Mouse (Mus musculus) spleen, postnatal 4 days (tissue): ENCODE results near the gene Narfl.
A peak's percentile ranks its signal among the peaks of the same experiment; 100 is the strongest.
"Not testable (repeated sequence)": the region's sequence is repeated elsewhere in the genome, so short reads cannot be mapped to it uniquely, and the experiment has no call there.

Source experiments
- DNase-seq, 2 experiments: peaks; one replicate each; pipeline ENCODE4 v3.0.0; 2022; ENCODE audit warnings: low spot score in 2 of 2

Narfl gene

GRCm38 (mm10) chr17:25802825-25803517 lies 29.4 kb downstream of the Narfl start:
- DNase-seq = no peak

GRCm38 (mm10) chr17:25806507-25806906 lies 32.9 kb downstream of the Narfl start:
- DNase-seq = no peak

DNA sequence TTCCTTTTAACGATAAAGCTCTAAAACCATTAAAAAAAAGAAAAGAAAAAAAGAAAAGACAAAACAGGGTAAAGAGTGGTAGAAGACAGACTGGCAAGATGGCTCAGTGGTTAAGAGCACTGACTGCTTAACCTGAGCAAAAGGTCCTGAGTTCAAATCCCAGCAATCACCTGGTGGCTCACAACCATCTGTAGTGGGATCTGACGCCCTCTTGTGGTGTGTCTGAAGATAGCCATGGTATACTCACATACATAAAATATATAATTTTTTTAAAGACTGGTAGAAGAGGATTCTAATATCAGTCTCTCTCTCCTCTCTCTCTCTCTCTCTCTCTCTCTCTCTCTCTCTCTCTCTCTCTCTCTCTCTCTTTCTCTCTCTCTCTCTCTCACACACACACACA lies 33.9 kb downstream of the Narfl start:
- DNase-seq = not testable (repeated sequence)

GRCm38 (mm10) chr17:25808028-25808427 lies 34.5 kb downstream of the Narfl start:
- DNase-seq = no peak

GRCm38 (mm10) chr17:25808789-25809605 lies 35.4 kb downstream of the Narfl start, which contains the start of gene Fbxl16:
Gene Fbxl16, plus strand, starts transcription at chr17:25809085.
- DNase-seq = peak in 1 of 2 experiments; percentile 64

GRCm38 (mm10) chr17:25809606-25810340 lies 36.2 kb downstream of the Narfl start:
- DNase-seq = no peak

DNA sequence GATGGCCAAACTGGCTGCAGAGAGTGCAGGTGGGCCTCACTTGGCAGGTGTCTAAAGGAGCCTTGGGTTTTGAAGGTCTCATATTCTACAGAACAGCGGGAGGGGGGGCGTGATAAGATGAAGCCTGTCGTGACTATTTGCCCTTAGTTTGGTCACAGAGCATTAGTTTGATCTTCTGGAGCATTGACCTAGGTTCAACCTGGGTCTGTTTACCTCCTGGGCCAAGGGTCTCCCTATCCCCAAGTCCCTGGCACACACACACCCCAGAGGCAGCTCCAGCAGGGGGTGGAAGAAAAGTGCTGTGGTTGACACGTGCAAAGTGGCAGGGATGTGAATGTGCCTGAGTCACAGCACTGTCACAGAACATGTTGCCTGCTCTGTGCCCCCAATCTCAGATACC lies 37.3 kb downstream of the Narfl start:
- no peak for DNase-seq

DNA sequence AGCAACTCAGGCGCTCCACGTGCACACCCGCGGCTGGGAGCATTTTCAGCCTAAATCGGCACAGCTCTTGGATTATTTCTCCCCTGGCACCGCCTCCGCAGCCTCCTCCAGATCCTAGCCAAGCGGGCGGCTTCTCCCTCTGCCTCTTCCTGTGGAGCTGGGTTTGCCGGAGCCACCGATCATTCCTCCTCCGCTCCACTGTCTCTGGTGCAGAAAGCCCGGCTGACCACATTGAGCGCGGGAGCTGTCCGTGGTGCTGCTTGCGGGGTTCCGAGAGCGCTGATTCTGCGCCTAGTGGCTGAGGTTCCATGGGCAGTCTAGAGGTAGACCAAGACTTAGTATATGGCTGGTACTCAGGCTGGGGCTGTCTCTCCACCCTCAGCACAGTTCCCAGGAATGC lies 39.9 kb downstream of the Narfl start:
- peak; percentile 78 to 94 for DNase-seq

DNA sequence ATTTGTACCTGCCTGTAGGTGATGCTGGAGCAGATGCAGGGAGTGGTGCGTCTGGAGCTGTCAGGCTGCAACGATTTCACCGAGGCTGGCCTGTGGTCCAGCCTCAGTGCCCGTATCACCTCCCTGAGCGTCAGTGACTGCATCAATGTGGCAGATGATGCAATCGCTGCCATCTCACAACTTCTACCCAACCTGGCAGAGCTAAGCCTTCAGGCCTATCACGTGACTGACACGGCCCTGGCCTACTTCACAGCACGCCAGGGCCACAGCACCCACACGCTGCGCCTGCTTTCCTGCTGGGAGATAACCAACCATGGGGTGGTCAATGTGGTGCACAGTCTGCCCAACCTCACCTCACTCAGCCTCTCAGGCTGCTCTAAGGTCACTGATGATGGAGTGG lies 44.1 kb downstream of the Narfl start:
- DNase-seq = no peak

- peak; percentile 24 to 65 for DNase-seq
Measured at GRCm38 (mm10) chr17:25818851-25819780, 45.5 kb downstream of the Narfl start.

- DNase-seq = peak; percentile 77 to 84
Measured at GRCm38 (mm10) chr17:25823452-25823851, 49.9 kb downstream of the Narfl start, which contains the start of gene Wdr24. Gene Wdr24, plus strand, starts transcription at chr17:25823627.

DNA sequence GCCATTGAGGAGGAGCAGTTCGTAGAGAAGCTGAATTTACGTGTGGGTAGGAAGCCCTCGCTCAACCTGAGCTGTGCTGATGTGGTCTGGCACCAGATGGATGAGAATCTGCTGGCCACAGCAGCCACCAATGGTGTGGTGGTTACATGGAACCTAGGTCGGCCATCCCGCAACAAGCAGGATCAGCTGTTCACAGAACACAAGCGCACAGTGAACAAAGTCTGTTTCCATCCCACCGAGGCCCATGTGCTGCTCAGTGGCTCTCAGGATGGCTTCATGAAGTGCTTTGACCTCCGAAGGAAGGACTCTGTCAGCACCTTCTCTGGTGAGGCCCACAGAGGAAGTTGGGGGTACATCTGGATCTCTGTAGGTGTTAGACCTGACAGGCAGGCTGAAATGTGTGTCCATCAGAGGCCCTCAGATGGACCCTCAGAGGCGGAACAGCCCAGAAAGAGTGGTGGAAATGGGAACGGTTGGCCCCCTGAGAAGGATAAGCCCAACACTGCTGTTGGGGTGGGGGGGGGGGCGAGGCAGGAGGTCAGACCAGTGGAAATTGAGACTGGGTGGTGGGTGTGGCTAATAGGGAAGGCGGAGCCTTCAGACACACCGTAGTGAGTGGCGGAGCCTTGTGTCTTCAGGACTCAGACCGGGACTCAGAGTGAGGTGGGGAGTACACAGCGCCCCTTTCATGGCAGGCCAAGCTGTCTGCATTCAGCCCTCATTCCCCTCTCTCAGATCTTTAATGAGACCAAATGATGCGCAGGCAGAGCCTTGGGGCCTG lies 51.0 kb downstream of the Narfl start:
- no peak for DNase-seq

GRCm38 (mm10) chr17:25825311-25825710 lies 51.7 kb downstream of the Narfl start:
- no peak for DNase-seq

GRCm38 (mm10) chr17:25825984-25826570 lies 52.5 kb downstream of the Narfl start:
- no peak for DNase-seq

- no peak for DNase-seq
Measured at GRCm38 (mm10) chr17:25827011-25827410, 53.4 kb downstream of the Narfl start.

DNA sequence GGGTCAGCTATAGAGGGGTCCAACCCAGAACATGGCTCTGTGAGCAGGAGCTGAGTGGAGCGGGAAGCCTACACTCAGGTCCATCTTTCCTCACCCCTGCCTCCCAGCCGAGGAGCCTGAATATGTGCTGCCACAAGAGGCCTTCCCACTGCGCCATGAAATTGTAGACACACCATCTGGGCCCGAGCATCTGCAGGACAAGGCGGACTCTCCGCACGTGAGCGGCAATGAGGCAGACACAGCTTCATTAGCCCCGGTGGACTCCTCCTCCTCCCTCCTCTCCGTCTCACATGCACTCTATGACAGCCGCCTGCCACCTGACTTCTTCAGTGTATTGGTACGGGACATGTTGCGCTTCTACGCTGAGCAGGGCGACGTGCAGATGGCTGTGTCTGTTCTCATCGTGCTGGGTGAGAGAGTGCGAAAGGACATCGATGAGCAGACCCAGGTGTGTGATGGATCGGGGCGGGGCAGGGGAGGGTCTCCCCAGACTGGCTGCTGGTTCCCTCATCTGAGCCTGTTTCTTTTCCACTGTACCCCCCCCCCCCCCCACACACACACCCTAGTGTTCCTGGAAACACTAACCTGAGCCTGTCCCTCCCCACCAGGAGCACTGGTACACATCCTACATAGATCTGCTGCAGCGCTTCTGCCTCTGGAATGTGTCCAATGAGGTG lies 54.1 kb downstream of the Narfl start:
- no peak for DNase-seq

DNA sequence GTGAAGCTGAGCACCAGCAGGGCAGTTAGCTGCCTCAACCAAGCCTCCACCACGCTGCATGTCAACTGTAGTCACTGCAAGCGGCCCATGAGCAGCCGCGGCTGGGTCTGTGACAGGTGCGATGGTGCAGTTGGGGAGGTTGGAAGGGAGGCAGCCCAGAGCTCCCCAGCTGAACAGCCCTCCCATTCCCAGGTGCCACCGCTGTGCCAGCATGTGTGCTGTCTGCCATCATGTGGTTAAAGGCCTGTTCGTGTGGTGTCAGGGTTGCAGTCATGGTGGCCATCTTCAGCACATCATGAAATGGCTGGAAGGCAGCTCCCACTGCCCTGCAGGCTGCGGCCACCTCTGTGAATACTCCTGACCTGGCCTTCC lies 54.6 kb downstream of the Narfl start:
- no peak for DNase-seq

DNA sequence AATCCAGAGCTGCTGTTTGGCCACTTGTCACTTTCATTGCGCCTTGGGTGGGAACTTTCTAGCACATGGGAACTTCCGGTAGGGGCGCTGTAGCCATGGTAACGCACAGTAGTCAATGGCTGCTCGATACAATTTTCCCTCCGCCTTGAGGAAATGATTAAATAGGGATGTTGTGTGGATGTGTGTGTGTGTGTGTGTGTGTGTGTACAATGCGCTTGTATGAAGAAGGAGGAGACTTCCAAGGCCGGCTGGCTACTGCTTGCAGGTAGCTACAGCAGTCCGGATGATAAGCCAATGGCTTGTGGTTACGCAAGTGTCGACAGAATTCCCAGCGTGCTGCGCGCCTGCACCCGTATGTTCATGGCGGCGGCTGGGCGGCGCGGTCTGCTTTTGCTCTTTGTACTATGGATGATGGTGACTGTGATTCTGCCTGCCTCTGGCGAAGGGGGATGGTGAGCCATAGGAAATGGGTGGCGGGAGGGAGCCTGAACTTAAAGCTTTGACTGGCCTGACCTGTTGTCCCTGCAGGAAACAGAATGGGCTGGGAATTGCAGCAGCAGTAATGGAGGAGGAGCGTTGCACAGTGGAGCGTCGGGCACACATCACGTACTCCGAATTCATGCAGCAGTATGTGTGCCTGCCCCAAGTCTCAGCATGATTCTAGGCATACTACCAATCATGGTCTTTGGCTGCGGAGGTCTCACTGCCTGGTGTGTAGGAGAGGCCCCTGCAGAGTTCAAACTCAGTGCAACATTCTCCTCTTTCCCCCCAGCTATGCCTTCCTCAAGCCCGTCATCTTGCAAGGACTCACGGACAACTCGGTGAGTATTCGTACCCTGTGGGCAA lies 55.4 kb downstream of the Narfl start, which contains the start of gene Jmjd8:
TSS of gene Jmjd8 (plus strand) at position 156 of the 846 bp plus-strand sequence.
- peak; percentile 69 to 83 for DNase-seq
